In the genomic region with DNA sequence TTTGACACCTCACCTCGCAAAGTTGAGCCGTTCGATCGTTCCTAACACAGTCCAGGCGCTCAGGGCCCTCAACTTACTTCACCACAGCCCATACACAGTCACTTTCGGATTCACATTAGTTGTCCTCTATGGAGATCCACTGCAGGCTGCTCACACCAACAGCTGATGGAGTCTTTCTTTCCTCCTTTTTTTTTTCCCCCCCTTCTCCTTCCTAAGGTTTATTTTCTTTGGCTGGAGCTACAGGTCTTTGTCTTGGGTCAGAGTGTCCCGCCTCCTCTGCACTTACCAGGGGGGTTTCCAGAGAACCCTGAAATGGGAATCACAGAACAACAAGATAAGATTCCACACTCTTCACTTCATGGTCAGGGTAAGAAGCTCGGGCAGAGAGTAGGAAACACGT, we compare ENCODE assay signal across 9 mouse cellular contexts. TPM values are rescaled to one million over a fixed set of nuclear protein-coding genes. Genes with fewer than 3 reads are reported as not detected.
DNase-seq lines count a peak whose midpoint lies in the region; ATAC-seq and TF ChIP-seq lines count a peak whose summit lies in the region.
"Had no signal": no experiment of that assay in that cellular context is flagged by ENCODE, and none has a peak within 500 bp of the region (broad histone marks: within the 10 kb centered on the region; RNA-seq: fewer than 3 reads in every experiment).

No protein-coding gene starts in this region.

- DNase-seq in left cerebral cortex, adult 2 months (ENCODE audit: extremely low spot score in 1 of 2, low spot score in 2 of 2): no peak
- no peak for DNase-seq in left cerebral cortex, adult 11 months (ENCODE audit: low spot score)
- DNase-seq in embryonic facial prominence, embryonic 11.5 days (ENCODE audit: low spot score): no peak
- no peak for DNase-seq in hindbrain, embryonic 11.5 days (ENCODE audit: low spot score)
- no peak for DNase-seq in yolk sac, embryonic 10.5 days (ENCODE audit: low spot score)
- no peak for DNase-seq in cerebellum, adult 11 months
- no peak for DNase-seq in embryo, embryonic 10 days (ENCODE audit: low spot score)
- DNase-seq: lung, postnatal 36 days had no signal

- H3K4me2 ChIP-seq in embryonic facial prominence, embryonic 11.5 days (ENCODE audit: low read depth, low read length): no peak overlapping the region
- 0 out of 2 replicates have a peak overlapping the region, but pooled peaks have one; percentile 21 for H3K4me2 ChIP-seq in hindbrain, embryonic 11.5 days (replicated peaks; ENCODE audit: low read depth, low read length)
- H3K4me2 ChIP-seq in midbrain, embryonic 15.5 days: peak overlapping the region; percentile 88

- peaks cover 2% of the 10 kb centered on the region; the same call in 1 of the 2 replicates for H3K36me3 ChIP-seq in embryonic facial prominence, embryonic 11.5 days (replicated peaks; ENCODE audit: control insufficient read depth, insufficient read depth, low read depth, low read length)
- H3K36me3 ChIP-seq in hindbrain, embryonic 11.5 days (ENCODE audit: control insufficient read depth, insufficient read depth, low read length): 0 out of 2 replicates have a peak, but pooled peaks cover 3% of the 10 kb centered on the region
- H3K36me3 ChIP-seq in midbrain, embryonic 15.5 days (replicated peaks): peaks cover 4% of the 10 kb centered on the region

- H3K27me3 ChIP-seq in embryonic facial prominence, embryonic 11.5 days (ENCODE audit: control insufficient read depth, insufficient read depth, low read length): no peaks in the 10 kb centered on the region
- H3K27me3 ChIP-seq in hindbrain, embryonic 11.5 days (ENCODE audit: control insufficient read depth, insufficient read depth, low read length): no peaks in the 10 kb centered on the region
- no peaks in the 10 kb centered on the region for H3K27me3 ChIP-seq in midbrain, embryonic 15.5 days (replicated peaks)

- ATAC-seq in embryonic facial prominence, embryonic 11.5 days (replicated peaks; ENCODE audit: insufficient number of reproducible peaks, low FRiP score, low TSS enrichment, low read depth): no peak
- ATAC-seq in hindbrain, embryonic 11.5 days (ENCODE audit: low FRiP score): no peak
- ATAC-seq in midbrain, embryonic 15.5 days (replicated peaks): no peak

- no peaks in the 10 kb centered on the region for H3K9me3 ChIP-seq in embryonic facial prominence, embryonic 11.5 days (replicated peaks; ENCODE audit: control insufficient read depth, low read length)
- H3K9me3 ChIP-seq in hindbrain, embryonic 11.5 days (ENCODE audit: control insufficient read depth, low read length): no peaks in the 10 kb centered on the region
- no peaks in the 10 kb centered on the region for H3K9me3 ChIP-seq in midbrain, embryonic 15.5 days

- intact Hi-C loops in left cerebral cortex, adult 2 months (cut with DNase I): no loop called here

- 79% methylated on average over 9 of the region's 9 CpGs for WGBS in embryonic facial prominence, embryonic 11.5 days
- 84% methylated on average over 9 of the region's 9 CpGs for WGBS in hindbrain, embryonic 11.5 days
- 81% methylated on average over 9 of the region's 9 CpGs for WGBS in midbrain, embryonic 15.5 days

- no peak for TF ChIP-seq CTCF in left cerebral cortex, adult 2 months (IDR thresholded peaks at IDR 0.05)

- H3K4me1 ChIP-seq in embryonic facial prominence, embryonic 11.5 days (ENCODE audit: control insufficient read depth, insufficient read depth, low read length): peaks cover 23% of the 10 kb centered on the region
- H3K4me1 ChIP-seq in hindbrain, embryonic 11.5 days (replicated peaks; ENCODE audit: control insufficient read depth, insufficient read depth, low read length): peaks cover 12% of the 10 kb centered on the region
- H3K4me1 ChIP-seq in midbrain, embryonic 15.5 days: peaks cover 63% of the 10 kb centered on the region

- no peak overlapping the region; the same call in 1 of the 2 replicates for H3K27ac ChIP-seq in left cerebral cortex, adult 2 months
- no peak overlapping the region for H3K27ac ChIP-seq in embryonic facial prominence, embryonic 11.5 days (replicated peaks; ENCODE audit: low read depth, low read length)
- no peak overlapping the region for H3K27ac ChIP-seq in hindbrain, embryonic 11.5 days (ENCODE audit: low read depth, low read length)
- no peak overlapping the region for H3K27ac ChIP-seq in midbrain, embryonic 15.5 days

- H3K4me3 ChIP-seq in left cerebral cortex, adult 2 months: peak overlapping the region; percentile 98
- H3K4me3 ChIP-seq in embryonic facial prominence, embryonic 11.5 days (ENCODE audit: low read depth, low read length): no peak overlapping the region
- H3K4me3 ChIP-seq in hindbrain, embryonic 11.5 days (ENCODE audit: low read depth, low read length): no peak overlapping the region
- no peak overlapping the region for H3K4me3 ChIP-seq in midbrain, embryonic 15.5 days

- peak overlapping the region; percentile 28; the same call in 1 of the 2 replicates for H3K9ac ChIP-seq in embryonic facial prominence, embryonic 11.5 days (replicated peaks; ENCODE audit: low read length)
- no peak overlapping the region for H3K9ac ChIP-seq in hindbrain, embryonic 11.5 days (ENCODE audit: low read depth, low read length)
- H3K9ac ChIP-seq in midbrain, embryonic 15.5 days: no peak overlapping the region

RNA-seq across cellular contexts. Expression of a gene that starts 1.9 kb away (rescaled TPM):
- total RNA-seq in left cerebral cortex, adult 2 months (2021): 100 to 1,000 TPM; 281 to 290 TPM
- polyA plus RNA-seq in embryonic facial prominence, embryonic 11.5 days (2014; fragmentation: Nextera tagmentation; extraction: Ambion mirVana): 30.3 and 32.5 TPM in 2 replicates
- 27.9 and 35.2 TPM in 2 replicates for polyA plus RNA-seq in hindbrain, embryonic 11.5 days (2014; fragmentation: Nextera tagmentation; extraction: Ambion mirVana)
- polyA plus RNA-seq in midbrain, embryonic 15.5 days (2015; fragmentation: Nextera tagmentation; extraction: Ambion mirVana): 80.9 and 81.2 TPM in 2 replicates

RNA-seq across cellular contexts. Expression of a gene that starts 21.8 kb away (rescaled TPM):
- total RNA-seq in left cerebral cortex, adult 2 months (2021): 1 to 10 TPM; 4.8 to 5.0 TPM
- polyA plus RNA-seq in embryonic facial prominence, embryonic 11.5 days (2014; fragmentation: Nextera tagmentation; extraction: Ambion mirVana): 61.1 and 61.2 TPM in 2 replicates
- polyA plus RNA-seq in hindbrain, embryonic 11.5 days (2014; fragmentation: Nextera tagmentation; extraction: Ambion mirVana): 49.6 and 62.8 TPM in 2 replicates
- polyA plus RNA-seq in midbrain, embryonic 15.5 days (2015; fragmentation: Nextera tagmentation; extraction: Ambion mirVana): 19.9 and 20.5 TPM in 2 replicates

RNA-seq across cellular contexts. Expression of a gene that starts 39.0 kb away (rescaled TPM):
- total RNA-seq in left cerebral cortex, adult 2 months (2021): 10 to 100 TPM; 45.5 to 46.5 TPM
- polyA plus RNA-seq in embryonic facial prominence, embryonic 11.5 days (2014; fragmentation: Nextera tagmentation; extraction: Ambion mirVana): 160 and 179 TPM in 2 replicates
- polyA plus RNA-seq in hindbrain, embryonic 11.5 days (2014; fragmentation: Nextera tagmentation; extraction: Ambion mirVana): 147 and 158 TPM in 2 replicates
- polyA plus RNA-seq in midbrain, embryonic 15.5 days (2015; fragmentation: Nextera tagmentation; extraction: Ambion mirVana): 70.6 and 76.7 TPM in 2 replicates

RNA-seq across cellular contexts. Expression of a gene that starts 50.6 kb away (rescaled TPM):
- 10 to 100 TPM; 49.7 to 52.2 TPM for total RNA-seq in left cerebral cortex, adult 2 months (2021)
- polyA plus RNA-seq in embryonic facial prominence, embryonic 11.5 days (2014; fragmentation: Nextera tagmentation; extraction: Ambion mirVana): 9.8 and 10.4 TPM in 2 replicates
- 13.8 and 14.4 TPM in 2 replicates for polyA plus RNA-seq in hindbrain, embryonic 11.5 days (2014; fragmentation: Nextera tagmentation; extraction: Ambion mirVana)
- polyA plus RNA-seq in midbrain, embryonic 15.5 days (2015; fragmentation: Nextera tagmentation; extraction: Ambion mirVana): 47.2 and 51.1 TPM in 2 replicates
